Mouse (Mus musculus) urinary bladder, adult 18-20 months (tissue): ENCODE results near the gene Diaph3.

Experiments used
- DNase-seq, 2 experiments: peaks; one replicate each; pipeline ENCODE4 v3.0.0; 2022; ENCODE audit warnings: low spot score in 2 of 2, mixed read lengths in 2 of 2

The Diaph3 gene

GRCm38 (mm10) chr14:86646499-86647120 is 494.4 kb downstream of the Diaph3 start:
- DNase-seq = no peak

GRCm38 (mm10) chr14:86642831-86643241 is 498.2 kb downstream of the Diaph3 start:
- no peak for DNase-seq

GRCm38 (mm10) chr14:86641839-86642238 is 499.2 kb downstream of the Diaph3 start:
- DNase-seq = no peak

- no peak for DNase-seq
These were observed 500.9 kb downstream of the Diaph3 start for GRCm38 (mm10) chr14:86640086-86640485.

GRCm38 (mm10) chr14:86635594-86636140 is 505.4 kb downstream of the Diaph3 start:
- DNase-seq = no peak

- no peak for DNase-seq
These were observed 506.0 kb downstream of the Diaph3 start for GRCm38 (mm10) chr14:86635052-86635451.

GRCm38 (mm10) chr14:86633799-86634198 is 507.2 kb downstream of the Diaph3 start:
- no peak for DNase-seq

GRCm38 (mm10) chr14:86624816-86625425 is 516.1 kb downstream of the Diaph3 start:
- DNase-seq = no peak

GRCm38 (mm10) chr14:86619637-86620036 is 521.4 kb downstream of the Diaph3 start:
- no peak for DNase-seq
